Comparison of ENCODE assay signal across 1 mouse cellular context in genomic region chr9:122863731-122864130, GRCm38 (mm10).
TF ChIP-seq lines count a peak whose summit lies in the region.

No protein-coding gene starts in this region.

TF ChIP-seq in MEL, 35 proteins besides CTCF, POLR2A, EP300 and RAD21:
- TF ChIP-seq GATA1 (IDR thresholded peaks at IDR 0.05; ENCODE audit: low read depth, low read length) (peak; percentile 50; the same call in 1 of the 2 replicates), TCF12 (IDR thresholded peaks at IDR 0.05; ENCODE audit: low read depth, low read length) (peak; percentile 28; the same call in 1 of the 2 replicates), NRF1 (IDR thresholded peaks at IDR 0.05; ENCODE audit: insufficient read depth, low read depth, low read length, poor library complexity, severe bottlenecking) (no peak), ETS1 (IDR thresholded peaks at IDR 0.05; ENCODE audit: low read depth, low read length) (peak; percentile 37; the same call in 1 of the 2 replicates)
